Mouse (Mus musculus) gastrocnemius, adult 8-10 months (tissue): ENCODE measurements at regions not wholly inside any gene's neighbourhood (a gene's known extent, or its start where the extent isn't known, plus 50 kb on each side); places are given as distances from the start of the nearest gene placed in this dataset.

Experiments used
- DNase-seq, 2 experiments: peaks; one replicate each; pipeline ENCODE4 v3.0.0; 2022; ENCODE audit warnings: low spot score in 2 of 2

- no peak for DNase-seq
These were observed 129.1 kb upstream of the Gdf10 start for GRCm38 (mm10) chr14:33794262-33794661.

GRCm38 (mm10) chr14:33797551-33798303, 125.7 kb upstream of the Gdf10 start:
- DNase-seq = no peak

DNA sequence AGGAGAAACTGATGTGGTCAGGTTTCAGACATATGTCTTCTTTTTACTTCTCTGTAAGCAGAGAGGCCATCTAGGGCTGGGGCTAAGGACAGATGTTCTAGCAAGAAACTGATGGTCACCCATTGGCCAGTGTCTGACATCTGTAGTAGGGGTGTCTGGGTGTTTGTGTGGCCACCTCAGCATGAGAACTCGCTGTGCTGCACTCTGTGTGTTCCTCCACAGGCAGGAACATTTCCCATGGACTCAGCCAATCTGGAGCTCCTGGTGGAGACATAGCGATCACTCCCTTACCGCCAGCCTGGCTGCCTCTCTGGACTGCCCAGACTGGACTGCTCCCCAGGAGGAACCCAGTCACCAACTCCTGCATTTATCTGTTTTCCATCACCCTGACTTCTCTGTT, 119.1 kb upstream of the Gdf10 start:
- DNase-seq = peak; percentile 22 to 35

- peak; percentile 22 to 45 for DNase-seq
These were observed 118.7 kb upstream of the Gdf10 start for GRCm38 (mm10) chr14:33804721-33805120.

- no peak for DNase-seq
These were observed 116.2 kb upstream of the Gdf10 start for GRCm38 (mm10) chr14:33807196-33807595.

DNA sequence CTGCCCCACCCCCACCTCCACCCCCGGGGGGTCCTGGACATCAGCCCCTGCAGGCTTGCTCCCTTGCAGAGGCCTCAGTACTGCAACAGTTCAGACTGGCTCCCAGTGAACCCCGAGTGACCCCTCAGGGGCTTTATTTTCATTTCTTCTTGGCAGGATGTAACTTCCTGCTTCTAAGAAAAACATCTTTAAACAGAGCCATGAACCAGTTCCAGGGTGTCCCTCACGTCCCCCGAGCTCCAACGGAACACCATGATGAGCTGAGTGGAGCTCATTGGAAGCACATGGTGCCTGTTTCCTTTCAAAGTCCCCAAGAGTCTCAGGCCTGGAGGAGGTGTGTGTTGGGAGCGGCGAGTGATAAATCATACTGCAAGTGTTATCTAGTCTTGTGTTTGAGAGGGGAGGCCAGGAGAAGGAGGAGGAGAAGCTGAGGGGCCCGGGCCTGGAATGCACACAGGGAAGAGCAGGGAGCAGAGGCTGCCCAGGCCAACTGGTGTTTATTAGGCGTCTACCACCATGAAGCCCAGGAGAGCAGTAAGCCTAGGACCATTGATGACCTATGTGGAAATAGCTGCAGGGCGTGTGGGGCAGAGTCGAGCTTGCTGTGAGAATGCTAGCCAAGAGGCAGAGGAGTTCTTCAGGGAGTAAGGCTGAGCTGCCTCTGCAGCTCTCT, 114.7 kb upstream of the Gdf10 start:
- DNase-seq = peak; percentile 47 to 48

GRCm38 (mm10) chr14:33810584-33810983, 112.8 kb upstream of the Gdf10 start:
- DNase-seq = no peak

DNA sequence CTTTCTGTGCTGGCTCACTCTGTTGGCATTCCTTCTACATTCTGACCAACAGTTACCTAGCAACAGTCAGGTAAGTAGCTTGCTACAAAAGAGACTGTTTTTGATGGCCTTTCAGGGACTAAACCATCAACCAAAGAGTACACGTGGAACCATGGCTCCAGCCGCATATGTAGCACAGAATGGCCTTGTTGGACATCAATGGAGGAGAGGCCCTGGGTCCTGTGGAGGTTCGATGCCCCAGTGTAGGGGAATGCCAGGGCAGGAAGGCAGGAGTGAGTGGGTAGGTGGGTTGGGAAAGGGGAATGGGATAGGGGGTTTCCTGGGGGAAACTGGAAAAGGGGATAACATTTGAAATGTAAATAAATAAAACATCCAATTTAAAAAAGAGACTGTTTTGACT, 112.1 kb upstream of the Gdf10 start:
- DNase-seq = no peak

DNA sequence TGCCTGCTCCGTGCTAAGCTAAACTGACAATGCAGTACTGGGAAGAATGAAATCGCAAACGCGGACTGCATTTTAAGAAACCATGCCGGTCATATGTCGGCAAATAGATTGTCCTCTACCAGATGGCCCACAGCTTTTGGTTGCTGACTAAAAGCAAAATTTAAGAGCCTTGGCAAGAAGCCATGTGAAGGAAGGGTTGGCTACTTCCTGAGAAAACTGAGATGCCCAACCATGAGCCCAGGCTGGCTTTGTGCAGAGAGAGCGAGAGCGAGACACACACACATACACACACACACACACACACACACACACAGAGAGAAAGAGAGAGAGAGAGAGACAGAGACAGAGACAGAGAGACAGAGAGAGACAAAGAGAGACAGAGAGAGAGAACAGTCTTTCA, 111.1 kb upstream of the Gdf10 start:
- no peak for DNase-seq

DNA sequence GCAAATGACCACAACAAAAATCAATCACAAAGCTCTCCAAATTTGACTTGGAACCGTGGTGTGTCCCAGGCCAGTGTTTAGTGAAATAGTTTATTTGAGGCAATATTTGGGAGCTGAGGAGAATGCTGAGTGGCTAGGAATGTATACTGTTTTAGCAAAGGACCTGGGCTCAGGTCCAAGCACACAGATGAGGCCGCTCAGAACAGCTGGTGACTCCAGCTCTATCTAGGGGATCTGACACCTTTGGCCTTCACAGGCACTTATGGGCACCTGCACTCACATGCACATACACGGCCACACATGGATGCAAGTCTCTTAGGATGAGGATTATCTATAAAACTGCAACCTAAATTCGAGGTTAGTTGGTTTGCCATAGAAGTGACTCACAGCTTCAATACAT, 110.6 kb upstream of the Gdf10 start:
- DNase-seq = no peak

DNA sequence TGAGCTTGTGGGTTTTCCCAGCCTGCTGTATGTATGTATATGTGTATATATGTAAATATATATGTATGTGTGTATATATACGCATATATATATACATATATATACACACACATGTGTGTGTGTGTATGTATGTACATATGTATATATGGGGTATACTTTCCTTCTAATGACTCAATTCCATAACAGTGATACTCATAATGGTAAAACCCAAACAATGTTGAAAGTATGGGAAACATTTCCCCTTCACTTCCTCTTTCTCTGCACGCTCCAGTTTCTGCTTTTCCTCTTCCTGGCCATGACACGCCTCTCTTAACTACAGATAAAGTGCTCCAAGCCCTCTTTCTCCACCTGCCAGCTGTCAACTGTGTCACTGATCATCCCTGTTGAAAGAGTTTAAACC, 110.1 kb upstream of the Gdf10 start:
- DNase-seq = no peak

DNA sequence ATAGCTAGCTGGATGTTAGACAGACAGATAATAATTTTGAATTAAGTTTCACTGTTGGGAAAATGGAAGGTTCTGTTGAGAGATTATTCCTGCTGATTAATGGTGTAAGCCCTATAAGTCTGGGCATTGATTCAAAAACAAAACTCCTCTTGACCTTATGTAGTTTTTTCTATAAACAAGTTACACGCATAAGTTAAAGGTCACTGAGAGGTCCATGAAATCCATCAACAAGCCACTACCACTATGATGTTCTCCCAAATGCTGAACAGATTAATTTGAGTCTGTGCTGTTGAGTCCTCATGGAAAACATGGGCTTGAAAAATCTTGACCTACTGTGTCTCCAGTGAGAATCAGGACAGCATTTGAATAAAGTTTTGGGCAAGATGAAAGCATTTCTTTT, 109.3 kb upstream of the Gdf10 start:
- DNase-seq = no peak

DNA sequence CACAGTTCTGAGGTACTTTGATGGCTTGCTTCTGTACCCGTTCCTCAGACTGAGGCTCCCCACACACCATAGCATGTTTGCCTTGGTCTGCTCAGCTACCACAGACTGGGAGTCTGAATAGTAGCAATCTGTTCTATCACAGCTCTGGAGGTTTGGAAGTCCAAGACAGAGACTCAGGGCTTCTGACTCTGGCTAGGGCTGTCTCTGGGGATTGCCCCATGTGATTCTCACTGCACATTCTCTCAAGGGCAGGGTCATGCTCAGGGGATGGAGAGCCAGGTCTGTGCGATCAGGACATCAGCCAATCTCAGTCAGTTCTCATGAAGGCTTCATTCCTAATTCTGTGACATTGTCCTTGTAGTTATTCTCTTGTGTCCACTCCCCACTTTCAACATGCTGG, 108.8 kb upstream of the Gdf10 start:
- no peak for DNase-seq

- peak in 1 of 2 experiments; percentile 4 for DNase-seq
These were observed 102.7 kb upstream of the Gdf10 start for GRCm38 (mm10) chr14:33820541-33821260.

DNA sequence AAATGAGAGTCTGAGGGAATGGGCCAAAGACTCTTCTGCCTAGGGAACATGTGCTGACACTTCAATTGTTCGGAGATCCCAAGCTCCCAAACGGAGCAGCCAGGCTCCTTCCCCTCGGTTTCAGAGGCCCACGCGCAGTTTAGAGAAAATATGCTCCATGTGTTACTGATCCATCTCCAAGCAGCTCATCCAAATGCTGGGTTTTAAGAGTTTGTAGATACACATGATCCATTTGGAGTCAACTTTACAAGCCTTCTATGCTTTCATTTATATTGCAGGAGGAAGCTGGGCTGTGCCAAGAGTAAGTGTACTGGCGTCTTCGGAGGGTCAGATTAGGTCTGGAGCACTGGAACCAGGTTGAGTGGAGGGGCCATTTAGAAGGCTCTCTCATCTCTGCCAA, 102.0 kb upstream of the Gdf10 start:
- no peak for DNase-seq

- DNase-seq = no peak
These were observed 98.9 kb upstream of the Gdf10 start for GRCm38 (mm10) chr14:33824421-33824874.

- DNase-seq = no peak
These were observed 97.3 kb upstream of the Gdf10 start for GRCm38 (mm10) chr14:33826003-33826644.

- no peak for DNase-seq
These were observed 90.6 kb upstream of the Gdf10 start for GRCm38 (mm10) chr14:33832650-33833319.

DNA sequence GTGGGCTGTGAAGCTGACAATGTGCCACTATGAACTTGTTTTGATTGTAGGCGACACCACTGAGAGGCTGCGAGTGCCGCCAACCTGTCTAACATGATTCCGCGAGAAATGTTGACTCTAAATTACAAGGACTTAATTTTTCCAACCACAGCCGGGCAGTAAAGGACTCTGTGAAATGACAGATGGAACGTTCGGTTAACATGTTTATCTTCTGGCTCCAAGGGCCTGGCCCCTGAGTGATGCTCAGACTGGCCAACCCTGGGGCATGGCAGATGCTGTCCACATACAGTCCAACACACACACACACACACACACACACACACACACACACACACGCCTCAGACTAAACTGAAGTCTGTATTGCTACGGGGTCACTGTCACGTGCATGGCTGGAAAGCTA, 87.0 kb upstream of the Gdf10 start:
- no peak for DNase-seq

DNA sequence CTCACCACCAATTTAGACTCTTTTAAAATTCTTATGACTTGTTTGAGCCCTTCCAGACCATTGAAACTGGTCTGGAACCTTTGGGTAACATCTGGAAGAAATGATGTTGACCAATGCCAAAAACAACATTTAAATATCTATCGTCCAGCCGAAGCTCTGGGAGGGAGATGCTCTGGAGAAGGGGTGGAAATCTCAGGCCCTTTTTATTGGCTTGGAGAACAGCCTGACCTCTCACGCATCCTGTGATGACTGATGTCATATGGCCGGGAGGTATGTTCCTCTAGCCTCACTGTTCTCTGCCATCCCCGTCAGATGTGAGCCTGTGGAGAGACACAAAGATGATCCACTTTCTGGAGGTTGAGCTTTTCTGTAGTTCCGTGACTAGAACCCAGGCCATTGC, 81.6 kb upstream of the Gdf10 start:
- DNase-seq = no peak

DNA sequence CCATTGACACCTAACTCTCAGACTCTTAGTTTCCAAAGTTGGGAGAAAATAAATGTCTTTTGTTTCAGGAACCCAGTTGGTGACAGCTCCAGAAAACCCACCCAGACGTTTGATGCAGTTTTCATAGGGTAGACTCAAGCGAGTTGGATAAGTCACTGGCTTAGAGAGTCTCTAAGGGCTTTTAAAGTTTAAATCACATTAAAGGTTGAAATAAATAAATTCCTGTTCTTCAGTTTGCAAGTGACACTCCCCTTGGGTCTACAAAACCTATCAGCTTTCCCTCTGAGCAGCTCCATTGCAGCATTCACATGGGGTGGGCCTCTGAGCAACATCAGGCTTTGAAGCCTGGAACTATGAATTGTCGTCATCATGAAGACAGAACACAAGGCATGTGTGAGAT, 69.9 kb upstream of the Gdf10 start:
- DNase-seq = no peak
